Mouse (Mus musculus) kidney, adult 2 months (tissue): ENCODE data around the gene 9330159F19Rik.

Source experiments
- CTCF ChIP-seq: fragments of 200-500 bp; conservative IDR thresholded peaks from 2 replicates; pipeline ENCODE4 v1.5.1; 2011; ENCODE audit warnings: low read depth, mild to moderate bottlenecking, control low read depth, low read length, moderate library complexity, mixed read lengths; ENCODE audit not compliant: insufficient read depth, insufficient read length
- POLR2A ChIP-seq: fragments of 200-500 bp; IDR thresholded peaks from one replicate; pipeline ENCODE4 v1.6.1; 2011; ENCODE audit warnings: low read depth, low read length, control low read depth

DNA sequence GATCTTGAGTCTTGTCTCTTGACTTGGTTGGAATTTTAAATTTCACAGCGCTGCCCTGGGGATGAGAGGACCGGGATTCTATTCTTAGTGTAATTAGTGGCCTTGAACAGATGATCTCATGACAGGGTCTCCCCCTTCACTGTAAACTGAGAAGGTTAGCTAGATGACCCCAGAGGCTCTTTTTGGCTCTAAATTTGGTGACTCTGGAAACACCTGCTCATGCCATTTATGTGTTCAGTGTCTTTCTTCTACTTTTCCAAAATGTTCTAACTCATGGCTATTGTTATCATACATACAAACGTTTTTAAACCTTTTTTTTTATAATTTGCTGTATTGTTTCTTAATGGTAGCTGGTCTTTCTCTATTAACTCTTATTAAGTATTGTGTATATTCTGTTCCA, 2.7 kb upstream of the 9330159F19Rik start:
- TF ChIP-seq CTCF (no peak), POLR2A (no peak)
